In the genomic region with DNA sequence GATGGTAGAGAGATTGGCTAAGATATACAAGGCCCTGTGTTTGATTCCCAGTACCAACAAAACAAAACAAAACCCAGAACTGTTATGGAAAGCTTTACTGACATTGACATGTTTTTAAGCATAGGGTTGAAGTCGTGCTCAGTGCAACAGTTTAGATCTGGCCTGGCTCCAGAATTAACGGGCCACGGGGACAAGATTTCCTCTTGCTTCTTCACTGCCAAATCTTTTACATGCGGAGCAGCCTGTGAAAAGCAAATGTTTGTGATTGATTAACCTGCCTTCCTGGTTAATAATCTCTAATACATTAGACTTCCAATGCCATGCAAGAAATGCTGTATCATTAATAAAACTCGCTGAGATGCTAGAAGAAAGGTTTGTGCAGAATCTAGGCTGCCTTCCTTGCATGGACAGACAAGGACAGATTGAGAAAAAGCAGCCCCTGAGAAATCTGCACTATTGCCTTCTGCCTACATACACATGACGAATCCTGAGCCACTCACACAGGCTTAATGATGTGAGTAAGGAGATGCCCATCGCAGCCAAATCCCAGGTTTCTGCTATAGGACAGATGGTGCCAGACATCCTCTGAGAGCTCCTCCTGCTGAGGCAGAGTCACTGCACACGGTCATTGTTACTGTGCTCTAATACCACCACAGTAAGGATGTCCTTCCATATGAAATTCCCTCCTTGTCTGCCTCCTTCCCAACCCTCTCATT, we compare ENCODE assay signal across 14 mouse cellular contexts.
DNase-seq lines count a peak whose midpoint lies in the region; ATAC-seq lines count a peak whose summit lies in the region.
"Had no signal": no experiment of that assay in that cellular context is flagged by ENCODE, and none has a peak within 500 bp of the region (broad histone marks: within the 10 kb centered on the region; RNA-seq: fewer than 3 reads in every experiment).

No protein-coding gene starts in this region.

- no peak overlapping the region for H3K4me3 ChIP-seq in forebrain, embryonic 14.5 days (ENCODE audit: low read depth, low read length)
- H3K4me3 ChIP-seq in forebrain, embryonic 10.5 days, result no peak overlapping the region
- H3K4me3 ChIP-seq: embryonic facial prominence, embryonic 15.5 days; kidney, embryonic 15.5 days had no signal

- peak; percentile 72; the same call in 1 of the 2 replicates for ATAC-seq in forebrain, embryonic 14.5 days
- ATAC-seq: activated CD4-positive, CD25-positive, alpha-beta regulatory T cell, adult 4 months had no signal

- H3K9me3 ChIP-seq in forebrain, embryonic 14.5 days (replicated peaks; ENCODE audit: control insufficient read depth, low read length), result no peaks in the 10 kb centered on the region
- H3K9me3 ChIP-seq in forebrain, embryonic 10.5 days, result no peaks in the 10 kb centered on the region
- H3K9me3 ChIP-seq: embryonic facial prominence, embryonic 15.5 days; kidney, embryonic 15.5 days had no signal

- no peak overlapping the region for H3K9ac ChIP-seq in forebrain, embryonic 14.5 days (ENCODE audit: low read length)
- H3K9ac ChIP-seq: embryonic facial prominence, embryonic 15.5 days; kidney, embryonic 15.5 days; liver, embryonic 14.5 days had no signal

- intact Hi-C loops in gastrocnemius, postnatal 36 days (cut with DNase I), result no loop called here

- H3K27ac ChIP-seq in forebrain, embryonic 14.5 days (ENCODE audit: low read depth, low read length), result no peak overlapping the region; the same call in 1 of the 2 replicates
- no peak overlapping the region for H3K27ac ChIP-seq in forebrain, embryonic 10.5 days
- H3K27ac ChIP-seq: embryonic facial prominence, embryonic 15.5 days; kidney, embryonic 15.5 days; liver, embryonic 14.5 days had no signal

- peak; percentile 67 for DNase-seq in forebrain, embryonic 14.5 days (ENCODE audit: low spot score)
- no peak for DNase-seq in forebrain, embryonic 10.5 days (ENCODE audit: extremely low spot score, low spot score)
- DNase-seq in layer of hippocampus, adult 18-20 months (ENCODE audit: low spot score in 2 of 2), result peak; percentile 23 to 37
- DNase-seq in layer of hippocampus, adult 9-10 months (ENCODE audit: low spot score), result no peak
- DNase-seq in right cerebral cortex, adult 2 months (ENCODE audit: low spot score in 2 of 2), result peak; percentile 22 to 34
- no peak for DNase-seq in right cerebral cortex, postnatal 14 days
- no peak for DNase-seq in gastrocnemius, postnatal 36 days
- no peak for DNase-seq in adrenal gland, adult 2 months
- DNase-seq: heart, adult 18-20 months; lung, postnatal 14 days had no signal

- no peak overlapping the region for H3K4me2 ChIP-seq in forebrain, embryonic 14.5 days (ENCODE audit: low read length)
- H3K4me2 ChIP-seq: embryonic facial prominence, embryonic 15.5 days; kidney, embryonic 15.5 days had no signal

- H3K4me1 ChIP-seq in forebrain, embryonic 14.5 days (ENCODE audit: control insufficient read depth, insufficient read depth, low read length), result no peaks in the 10 kb centered on the region; the same call in 1 of the 2 replicates
- no peaks in the 10 kb centered on the region for H3K4me1 ChIP-seq in forebrain, embryonic 10.5 days
- H3K4me1 ChIP-seq: embryonic facial prominence, embryonic 15.5 days; kidney, embryonic 15.5 days had no signal

- 59% methylated on average over 8 of the region's 8 CpGs for WGBS in forebrain, embryonic 14.5 days
- WGBS in forebrain, embryonic 10.5 days, result 85% methylated on average over 8 of the region's 8 CpGs

- H3K27me3 ChIP-seq in forebrain, embryonic 14.5 days (replicated peaks; ENCODE audit: control insufficient read depth, insufficient read depth, low read length), result no peaks in the 10 kb centered on the region
- H3K27me3 ChIP-seq in forebrain, embryonic 10.5 days (ENCODE audit: poor library complexity, severe bottlenecking), result no peaks in the 10 kb centered on the region
- H3K27me3 ChIP-seq: embryonic facial prominence, embryonic 15.5 days; kidney, embryonic 15.5 days had no signal

- no peaks in the 10 kb centered on the region for H3K36me3 ChIP-seq in forebrain, embryonic 14.5 days (ENCODE audit: control insufficient read depth, insufficient read depth, low read length)
- H3K36me3 ChIP-seq in forebrain, embryonic 10.5 days (replicated peaks), result no peaks in the 10 kb centered on the region
- H3K36me3 ChIP-seq: embryonic facial prominence, embryonic 15.5 days; kidney, embryonic 15.5 days had no signal

Comparison
In these comparisons a context has a peak if more than half of its experiments do, and no peak if none do; other contexts are left out.
1. DNase-seq: peak in forebrain, embryonic 14.5 days (single experiment), layer of hippocampus, adult 18-20 months (2 of 2) and right cerebral cortex, adult 2 months (2 of 2); none in forebrain, embryonic 10.5 days (single experiment), layer of hippocampus, adult 9-10 months (single experiment), right cerebral cortex, postnatal 14 days (single experiment), gastrocnemius, postnatal 36 days (0 of 2) and adrenal gland, adult 2 months (single experiment).